In the genomic region with DNA sequence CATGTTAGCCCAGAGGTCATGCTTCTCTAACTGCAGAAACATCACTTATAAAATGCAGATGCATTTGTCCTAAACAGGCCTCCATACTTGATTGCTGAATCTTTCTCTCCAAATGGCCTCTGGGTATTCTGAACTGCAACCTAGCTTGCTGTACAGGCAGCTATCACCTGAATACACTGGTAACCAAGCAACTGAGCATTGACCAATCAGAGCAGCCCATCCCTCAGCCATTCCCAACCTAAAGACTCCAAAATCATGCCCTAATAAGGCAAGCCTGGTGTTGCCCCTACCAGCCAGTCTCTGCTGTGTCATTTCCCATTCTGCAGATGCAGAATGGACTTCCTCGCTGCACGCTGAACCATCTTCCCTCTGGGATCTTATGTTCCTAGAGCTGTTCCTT, we compare ENCODE assay signal across 9 mouse cellular contexts.
A peak's percentile ranks its signal among the peaks of the same experiment; 100 is the strongest.
DNase-seq lines count a peak whose midpoint lies in the region; ATAC-seq and TF ChIP-seq lines count a peak whose summit lies in the region.
"Had no signal": no experiment of that assay in that cellular context is flagged by ENCODE, and none has a peak within 500 bp of the region (broad histone marks: within the 10 kb centered on the region; RNA-seq: fewer than 3 reads in every experiment).

No protein-coding gene starts in this region.

- intact Hi-C loops in left cerebral cortex, postnatal 4 days (cut with DNase I) = loop anchor here (2.0 kb wide), 1 partner anchor 31 kb away; no protein-coding TSS in a partner anchor

- no peak overlapping the region for H3K4me2 ChIP-seq in embryonic facial prominence, embryonic 11.5 days (ENCODE audit: low read depth, low read length)
- no peak overlapping the region for H3K4me2 ChIP-seq in limb, embryonic 11.5 days (ENCODE audit: low read depth, severe bottlenecking)
- no peak overlapping the region for H3K4me2 ChIP-seq in neural tube, embryonic 15.5 days
- H3K4me2 ChIP-seq: intestine, embryonic 15.5 days had no signal

- no peak for TF ChIP-seq CTCF in layer of hippocampus, adult 2 months (conservative IDR thresholded peaks at IDR 0.05)

- H3K4me1 ChIP-seq in embryonic facial prominence, embryonic 11.5 days (ENCODE audit: control insufficient read depth, insufficient read depth, low read length) = no peaks in the 10 kb centered on the region
- H3K4me1 ChIP-seq in limb, embryonic 11.5 days (ENCODE audit: control insufficient read depth, insufficient read depth, low read length) = no peaks in the 10 kb centered on the region
- H3K4me1 ChIP-seq in neural tube, embryonic 15.5 days = peaks cover 23% of the 10 kb centered on the region
- H3K4me1 ChIP-seq: intestine, embryonic 15.5 days had no signal

- no peaks in the 10 kb centered on the region for H3K36me3 ChIP-seq in embryonic facial prominence, embryonic 11.5 days (replicated peaks; ENCODE audit: control insufficient read depth, insufficient read depth, low read depth, low read length)
- H3K36me3 ChIP-seq in limb, embryonic 11.5 days (ENCODE audit: control insufficient read depth, insufficient read depth, low read length) = no peaks in the 10 kb centered on the region
- H3K36me3 ChIP-seq in neural tube, embryonic 15.5 days = no peaks in the 10 kb centered on the region
- H3K36me3 ChIP-seq: intestine, embryonic 15.5 days had no signal

- 92% methylated on average over 2 of the region's 2 CpGs for WGBS in embryonic facial prominence, embryonic 11.5 days
- 86% methylated on average over 2 of the region's 2 CpGs for WGBS in limb, embryonic 11.5 days
- 53% methylated on average over 2 of the region's 2 CpGs for WGBS in neural tube, embryonic 15.5 days

- H3K9me3 ChIP-seq in embryonic facial prominence, embryonic 11.5 days (replicated peaks; ENCODE audit: control insufficient read depth, low read length) = no peaks in the 10 kb centered on the region
- no peaks in the 10 kb centered on the region for H3K9me3 ChIP-seq in limb, embryonic 11.5 days (ENCODE audit: control insufficient read depth, low read length)
- H3K9me3 ChIP-seq in neural tube, embryonic 15.5 days (replicated peaks) = no peaks in the 10 kb centered on the region
- H3K9me3 ChIP-seq: intestine, embryonic 15.5 days had no signal

- no peak overlapping the region for H3K27ac ChIP-seq in embryonic facial prominence, embryonic 11.5 days (replicated peaks; ENCODE audit: low read depth, low read length)
- H3K27ac ChIP-seq in limb, embryonic 11.5 days (replicated peaks; ENCODE audit: low read depth, low read length) = no peak overlapping the region
- peak overlapping the region; percentile 83 for H3K27ac ChIP-seq in neural tube, embryonic 15.5 days (replicated peaks)
- H3K27ac ChIP-seq in layer of hippocampus, adult 2 months = no peak overlapping the region
- H3K27ac ChIP-seq: intestine, embryonic 15.5 days had no signal

- no peak overlapping the region for H3K9ac ChIP-seq in embryonic facial prominence, embryonic 11.5 days (replicated peaks; ENCODE audit: low read length)
- no peak overlapping the region for H3K9ac ChIP-seq in limb, embryonic 11.5 days (ENCODE audit: low read length)
- H3K9ac ChIP-seq in neural tube, embryonic 15.5 days (replicated peaks) = no peak overlapping the region
- H3K9ac ChIP-seq: intestine, embryonic 15.5 days had no signal

- H3K4me3 ChIP-seq in embryonic facial prominence, embryonic 11.5 days (ENCODE audit: low read depth, low read length) = no peak overlapping the region
- no peak overlapping the region for H3K4me3 ChIP-seq in limb, embryonic 11.5 days (ENCODE audit: low read depth, low read length)
- no peak overlapping the region for H3K4me3 ChIP-seq in neural tube, embryonic 15.5 days (replicated peaks)
- no peak overlapping the region for H3K4me3 ChIP-seq in layer of hippocampus, adult 2 months
- H3K4me3 ChIP-seq: intestine, embryonic 15.5 days had no signal

- no peak; the same call in 1 of the 2 replicates for ATAC-seq in embryonic facial prominence, embryonic 11.5 days (replicated peaks; ENCODE audit: insufficient number of reproducible peaks, low FRiP score, low TSS enrichment, low read depth)
- peak; percentile 60; the same call in 1 of the 2 replicates for ATAC-seq in limb, embryonic 11.5 days (ENCODE audit: insufficient number of reproducible peaks, low FRiP score, low TSS enrichment, low read depth)
- ATAC-seq in neural tube, embryonic 15.5 days (ENCODE audit: low FRiP score) = peak; percentile 95
- ATAC-seq: intestine, embryonic 15.5 days had no signal

- DNase-seq in left cerebral cortex, postnatal 4 days = peak; percentile 3
- no peak for DNase-seq in left cerebral cortex, adult 8-10 months (ENCODE audit: low spot score in 2 of 2)
- peak; percentile 28 for DNase-seq in embryonic facial prominence, embryonic 11.5 days (ENCODE audit: low spot score)
- peak; percentile 22 for DNase-seq in limb, embryonic 11.5 days (ENCODE audit: low spot score)
- no peak for DNase-seq in layer of hippocampus, adult 2 months (ENCODE audit: low spot score in 2 of 2)
- DNase-seq in thymus, postnatal 25 days = no peak
- DNase-seq in spleen, postnatal 10 days (ENCODE audit: low spot score in 2 of 2) = no peak

- no peaks in the 10 kb centered on the region for H3K27me3 ChIP-seq in embryonic facial prominence, embryonic 11.5 days (ENCODE audit: control insufficient read depth, insufficient read depth, low read length)
- no peaks in the 10 kb centered on the region for H3K27me3 ChIP-seq in limb, embryonic 11.5 days (ENCODE audit: control insufficient read depth, insufficient read depth, low read length)
- H3K27me3 ChIP-seq in neural tube, embryonic 15.5 days (replicated peaks) = no peaks in the 10 kb centered on the region
- H3K27me3 ChIP-seq: intestine, embryonic 15.5 days had no signal

Comparison
In these comparisons a context has a peak if more than half of its experiments do, and no peak if none do; other contexts are left out.
1. DNase-seq: peak in left cerebral cortex, postnatal 4 days (single experiment), embryonic facial prominence, embryonic 11.5 days (single experiment) and limb, embryonic 11.5 days (single experiment); none in left cerebral cortex, adult 8-10 months (0 of 2), layer of hippocampus, adult 2 months (0 of 2), thymus, postnatal 25 days (single experiment) and spleen, postnatal 10 days (0 of 2).